Mouse (Mus musculus) forebrain, embryonic 11.5 days (tissue): Measurements from ENCODE around the gene Gatb. TPM values are rescaled to one million over a fixed set of nuclear protein-coding genes. Genes with fewer than 3 reads are reported as not detected.

Source experiments
- ATAC-seq: fragments of 200-750 bp; cut with Nextera tagmentation; replicated peaks from 2 replicates; pipeline ENCODE4 v1.8.0; 2017; ENCODE audit warnings: moderate TSS enrichment; ENCODE audit not compliant: low FRiP score
- DNase-seq: peaks from one replicate; pipeline ENCODE4 v3.0.0-alpha.2; 2017; ENCODE audit warnings: low spot score
- H3K27ac ChIP-seq: fragments of 300-500 bp; sonication (generic); 2 replicates; pipeline ENCODE4 v1.5.1; 2014; ENCODE audit warnings: low read depth, low read length
- H3K27me3 ChIP-seq: fragments of 300-500 bp; sonication (generic); 2 replicates; pipeline ENCODE4 v1.6.1; 2014; ENCODE audit warnings: mild to moderate bottlenecking, low read length, mixed read lengths; ENCODE audit not compliant: control insufficient read depth, insufficient read depth
- H3K36me3 ChIP-seq: fragments of 300-500 bp; sonication (generic); 2 replicates; pipeline ENCODE4 v1.6.1; 2014; ENCODE audit warnings: mild to moderate bottlenecking, low read length, moderate library complexity, mixed read lengths; ENCODE audit not compliant: control insufficient read depth, insufficient read depth
- H3K4me1 ChIP-seq: fragments of 300-500 bp; sonication (generic); replicated peaks from 2 replicates; pipeline ENCODE4 v1.6.1; 2014; ENCODE audit warnings: low read length, mixed read lengths; ENCODE audit not compliant: control insufficient read depth, insufficient read depth
- H3K4me2 ChIP-seq: fragments of 300-500 bp; sonication (generic); 2 replicates; pipeline ENCODE4 v1.6.1; 2014; ENCODE audit warnings: low read depth, mild to moderate bottlenecking, low read length, moderate library complexity, mixed read lengths; ENCODE audit not compliant: severe bottlenecking
- H3K4me3 ChIP-seq: fragments of 300-500 bp; sonication (generic); 2 replicates; pipeline ENCODE4 v1.5.1; 2014; ENCODE audit warnings: low read depth, low read length
- H3K9ac ChIP-seq: fragments of 300-500 bp; sonication (generic); 2 replicates; pipeline ENCODE4 v1.6.1; 2014; ENCODE audit warnings: low read length
- H3K9me3 ChIP-seq: fragments of 300-500 bp; sonication (generic); 2 replicates; pipeline ENCODE4 v1.6.1; 2016; ENCODE audit warnings: low read length, mixed read lengths; ENCODE audit not compliant: control insufficient read depth
- WGBS: fragments of 180-500 bp; shearing (Covaris S2); extraction: QIAGEN DNeasy Blood & Tissue Kit; methylation state at CpG from one replicate; pipeline ENCODE4 v1.1.7; 2014; 5-methylcytosine and 5-hydroxymethylcytosine counted together
- polyA plus RNA-seq: library from polyadenylated mRNA; unstranded; fragments of >200 nt; fragmentation: Nextera tagmentation; extraction: Ambion mirVana; gene quantifications from 2 replicates; pipeline ENCODE4 v1.2.1, GENCODE M21; 2014

Gatb gene
- polyA plus RNA-seq, 1 experiment from 2014 or later, result 25.6 TPM

DNA sequence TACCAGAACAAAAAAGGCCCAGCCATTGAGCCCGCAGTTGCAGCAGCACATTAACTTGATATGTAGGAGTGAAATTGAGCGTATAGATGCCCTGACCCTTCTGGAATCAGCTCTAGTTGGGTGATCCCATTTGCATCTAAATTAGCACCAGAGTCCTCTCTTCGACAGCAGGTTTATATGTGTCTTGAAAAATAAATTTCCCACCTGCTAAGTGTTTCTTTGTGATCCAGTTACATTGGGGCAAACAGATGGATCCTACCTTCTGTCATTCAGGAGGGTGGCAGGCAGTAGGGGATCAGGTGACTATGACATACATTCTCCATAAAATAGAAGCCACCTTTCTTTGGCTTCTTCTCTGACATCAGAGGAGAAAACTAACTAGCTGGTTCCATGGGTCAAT is 121.1 kb downstream of the Gatb start:
- Histone ChIP-seq H3K27me3 (no peaks in the 10 kb centered on the region), H3K4me1 (no peaks in the 10 kb centered on the region), H3K4me3 (no peak overlapping the region), H3K36me3 (no peaks in the 10 kb centered on the region), H3K4me2 (no peak overlapping the region), H3K9ac (no peak overlapping the region), H3K27ac (no peak overlapping the region), H3K9me3 (no peaks in the 10 kb centered on the region)
- WGBS, result 76% methylated on average over 3 of the region's 3 CpGs
- no peak for DNase-seq
- ATAC-seq, result no peak

DNA sequence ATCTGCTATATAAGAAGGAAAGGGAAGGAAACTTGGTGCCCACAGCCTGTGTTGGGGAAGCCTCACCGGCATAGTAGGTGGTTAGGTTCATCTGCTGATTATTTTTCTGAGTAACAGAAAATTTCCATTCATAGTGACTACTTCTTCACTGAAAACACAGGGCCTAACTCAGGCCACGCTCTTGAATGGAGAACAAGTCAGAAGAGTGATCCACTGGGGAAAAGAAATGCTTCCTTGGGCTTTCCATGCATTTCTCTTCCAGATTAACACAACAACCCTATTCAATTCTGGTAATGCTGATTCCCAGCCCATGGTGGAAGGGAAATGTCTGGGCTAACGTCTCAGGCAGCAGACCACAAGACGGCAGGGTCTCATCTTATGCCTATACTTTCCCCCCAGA is 124.6 kb downstream of the Gatb start:
- H3K27ac ChIP-seq, result no peak overlapping the region
- H3K4me1 ChIP-seq, result no peaks in the 10 kb centered on the region
- H3K27me3 ChIP-seq, result no peaks in the 10 kb centered on the region
- 82% methylated on average over 4 of the region's 4 CpGs for WGBS
- no peak overlapping the region for H3K4me3 ChIP-seq
- H3K9me3 ChIP-seq, result no peaks in the 10 kb centered on the region
- no peaks in the 10 kb centered on the region for H3K36me3 ChIP-seq
- no peak for DNase-seq
- no peak for ATAC-seq
- no peak overlapping the region for H3K9ac ChIP-seq
- no peak overlapping the region for H3K4me2 ChIP-seq

DNA sequence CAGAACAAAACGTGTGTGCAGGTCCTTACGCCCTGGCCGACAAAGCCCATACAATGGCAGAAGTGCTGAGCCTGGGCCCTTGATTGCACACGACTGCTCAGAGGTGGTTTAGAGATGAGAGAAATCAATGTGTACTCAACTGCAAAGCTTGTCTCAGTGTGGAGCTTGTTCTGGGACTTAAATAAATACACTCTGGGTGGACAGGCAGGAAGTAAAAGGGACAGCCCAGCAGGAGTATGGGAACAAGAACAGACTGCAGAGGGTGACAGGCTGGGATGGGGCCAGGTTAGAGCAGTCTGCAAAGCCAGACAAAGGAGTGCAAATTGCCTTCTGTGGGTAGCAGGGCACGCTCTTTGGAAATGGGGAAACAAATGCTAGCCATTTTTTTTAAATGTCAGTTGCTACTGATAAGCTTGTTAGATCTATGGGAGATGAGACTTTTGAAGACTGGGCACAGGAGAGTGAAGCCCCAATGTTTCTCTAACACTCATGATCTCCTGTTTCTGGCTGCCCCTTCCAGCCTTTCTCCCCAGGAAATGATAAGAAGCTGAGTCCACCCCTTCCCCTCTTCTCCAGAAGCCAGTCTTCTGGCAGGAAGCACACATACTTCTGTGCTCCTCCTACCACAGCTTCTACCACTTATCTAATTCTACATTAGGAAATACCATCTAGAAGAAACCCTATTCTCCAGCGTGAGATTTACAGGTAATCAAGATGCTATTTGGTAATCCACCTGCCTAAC is 129.4 kb downstream of the Gatb start:
- Histone ChIP-seq H3K4me1 (no peaks in the 10 kb centered on the region), H3K4me3 (no peak overlapping the region), H3K36me3 (no peaks in the 10 kb centered on the region), H3K9ac (no peak overlapping the region), H3K4me2 (no peak overlapping the region), H3K27ac (no peak overlapping the region), H3K27me3 (no peaks in the 10 kb centered on the region), H3K9me3 (no peaks in the 10 kb centered on the region)
- DNase-seq (no peak), ATAC-seq (no peak)
- WGBS, result 56% methylated on average over 6 of the region's 6 CpGs

Other genes starting within 250 kb of the Gatb start
- gene Fam160a1, start 243.2 kb downstream of the Gatb start, polyA plus RNA-seq, result 0.64 and 0.67 TPM in 2 replicates